Mouse (Mus musculus) hindbrain, embryonic 11.5 days (tissue): ENCODE data around the gene Rtn2. TPM values are rescaled to one million over a fixed set of nuclear protein-coding genes. Genes with fewer than 3 reads are reported as not detected.

Source experiments
- ATAC-seq: fragments of 200-750 bp; cut with Nextera tagmentation; 2 replicates; pipeline ENCODE4 v1.8.0; 2017; ENCODE audit warnings: mild to moderate bottlenecking, moderate TSS enrichment, moderate library complexity; ENCODE audit not compliant: low FRiP score
- DNase-seq: peaks from one replicate; pipeline ENCODE4 v3.0.0-alpha.2; 2015; ENCODE audit warnings: low spot score
- H3K27ac ChIP-seq: fragments of 300-500 bp; sonication (generic); 2 replicates; pipeline ENCODE4 v1.5.1; 2014; ENCODE audit warnings: mild to moderate bottlenecking, low read depth, low read length
- H3K27me3 ChIP-seq: fragments of 300-500 bp; sonication (generic); 2 replicates; pipeline ENCODE4 v1.6.1; 2014; ENCODE audit warnings: mild to moderate bottlenecking, low read length, moderate library complexity, mixed read lengths; ENCODE audit not compliant: control insufficient read depth, insufficient read depth
- H3K36me3 ChIP-seq: fragments of 300-500 bp; sonication (generic); 2 replicates; pipeline ENCODE4 v1.6.1; 2014; ENCODE audit warnings: mild to moderate bottlenecking, low read length, moderate library complexity, mixed read lengths; ENCODE audit not compliant: control insufficient read depth, insufficient read depth
- H3K4me1 ChIP-seq: fragments of 300-500 bp; sonication (generic); replicated peaks from 2 replicates; pipeline ENCODE4 v1.6.1; 2014; ENCODE audit warnings: low read length, mixed read lengths; ENCODE audit not compliant: control insufficient read depth, insufficient read depth
- H3K4me2 ChIP-seq: fragments of 300-500 bp; sonication (generic); replicated peaks from 2 replicates; pipeline ENCODE4 v1.6.1; 2014; ENCODE audit warnings: mild to moderate bottlenecking, low read depth, low read length
- H3K4me3 ChIP-seq: fragments of 300-500 bp; sonication (generic); 2 replicates; pipeline ENCODE4 v1.5.1; 2014; ENCODE audit warnings: low read depth, low read length
- H3K9ac ChIP-seq: fragments of 300-500 bp; sonication (generic); 2 replicates; pipeline ENCODE4 v1.6.1; 2014; ENCODE audit warnings: low read depth, low read length
- H3K9me3 ChIP-seq: fragments of 300-500 bp; sonication (generic); 2 replicates; pipeline ENCODE4 v1.6.1; 2016; ENCODE audit warnings: low read length; ENCODE audit not compliant: control insufficient read depth
- WGBS: fragments of 180-500 bp; shearing (Covaris S2); extraction: QIAGEN DNeasy Blood & Tissue Kit; methylation state at CpG from one replicate; pipeline ENCODE4 v1.1.7; 2014; 5-methylcytosine and 5-hydroxymethylcytosine counted together
- polyA plus RNA-seq: library from polyadenylated mRNA; unstranded; fragments of >200 nt; fragmentation: Nextera tagmentation; extraction: Ambion mirVana; gene quantifications from 2 replicates; pipeline ENCODE4 v1.2.1, GENCODE M21; 2014

Rtn2 gene
- polyA plus RNA-seq, 1 experiment from 2014 or later = 52.1 TPM

GRCm38 (mm10) chr7:19307739-19308453 lies 25.5 kb downstream of the Rtn2 start:
- Histone ChIP-seq H3K9ac (no peak overlapping the region), H3K27ac (no peak overlapping the region), H3K4me1 (peaks cover 3% of the 10 kb centered on the region; the same call in 1 of the 2 replicates), H3K27me3 (peaks cover 48% of the 10 kb centered on the region), H3K4me3 (peak overlapping the region; percentile 59), H3K9me3 (no peaks in the 10 kb centered on the region), H3K36me3 (no peaks in the 10 kb centered on the region), H3K4me2 (peak overlapping the region; percentile 94)
- peak; percentile 68 for DNase-seq
- WGBS = 3% methylated on average over 17 of the region's 18 CpGs
- peak; percentile 60 for ATAC-seq

GRCm38 (mm10) chr7:19308454-19309277 lies 26.2 kb downstream of the Rtn2 start:
- WGBS = under 1% methylated on average over 57 of the region's 58 CpGs
- peak overlapping the region; percentile 94 for H3K4me2 ChIP-seq
- no peaks in the 10 kb centered on the region for H3K9me3 ChIP-seq
- no peaks in the 10 kb centered on the region for H3K36me3 ChIP-seq
- no peak overlapping the region for H3K27ac ChIP-seq
- H3K4me1 ChIP-seq = peaks cover 3% of the 10 kb centered on the region; the same call in 1 of the 2 replicates
- DNase-seq = peak; percentile 96
- peak; percentile 77 for ATAC-seq
- H3K27me3 ChIP-seq = peaks cover 40% of the 10 kb centered on the region
- H3K9ac ChIP-seq = no peak overlapping the region
- H3K4me3 ChIP-seq = peak overlapping the region; percentile 59

GRCm38 (mm10) chr7:19309278-19309883 lies 27.0 kb downstream of the Rtn2 start:
- ATAC-seq = no peak
- Histone ChIP-seq H3K27ac (no peak overlapping the region), H3K9me3 (no peaks in the 10 kb centered on the region), H3K4me1 (peaks cover 3% of the 10 kb centered on the region; the same call in 1 of the 2 replicates), H3K27me3 (peaks cover 37% of the 10 kb centered on the region), H3K36me3 (no peaks in the 10 kb centered on the region), H3K4me3 (peak overlapping the region; percentile 59), H3K4me2 (peak overlapping the region; percentile 94), H3K9ac (no peak overlapping the region)
- DNase-seq = no peak
- 1% methylated on average over 48 of the region's 48 CpGs for WGBS

- under 1% methylated on average over 44 of the region's 49 CpGs for whole genome bisulfite sequencing
- no peak within 1 kb of the TSS for H3K27ac ChIP-seq
- DNase-seq (peak; percentile 97), ATAC-seq (peak; percentile 86)
- no peaks in the 10 kb centered on the region for H3K36me3 ChIP-seq
- H3K27me3 ChIP-seq = peaks cover 30% of the 10 kb centered on the region
- peaks cover 3% of the 10 kb centered on the region; the same call in 1 of the 2 replicates for H3K4me1 ChIP-seq
- peak within 1 kb of the TSS; percentile 59 for H3K4me3 ChIP-seq
- no peaks in the 10 kb centered on the region for H3K9me3 ChIP-seq
- H3K4me2 ChIP-seq = peak within 1 kb of the TSS; percentile 94
- H3K9ac ChIP-seq = peak within 1 kb of the TSS; percentile 8; the same call in 1 of the 2 replicates
Observed at GRCm38 (mm10) chr7:19309884-19310641, 27.6 kb downstream of the Rtn2 start, which contains the start of gene Fosb. TSS of gene Fosb (minus strand) at chr7:19310051.

GRCm38 (mm10) chr7:19311991-19312390 lies 29.6 kb downstream of the Rtn2 start:
- Histone ChIP-seq H3K9ac (no peak overlapping the region), H3K4me3 (no peak overlapping the region), H3K27me3 (peaks cover 13% of the 10 kb centered on the region), H3K4me2 (no peak overlapping the region), H3K9me3 (no peaks in the 10 kb centered on the region), H3K27ac (no peak overlapping the region), H3K4me1 (peaks cover 7% of the 10 kb centered on the region; the same call in 1 of the 2 replicates), H3K36me3 (no peaks in the 10 kb centered on the region)
- ATAC-seq (no peak), DNase-seq (no peak)
- WGBS = 44% methylated on average over 4 of the region's 4 CpGs

GRCm38 (mm10) chr7:19314033-19314432 lies 31.6 kb downstream of the Rtn2 start:
- H3K9ac ChIP-seq = no peak overlapping the region
- ATAC-seq (no peak), DNase-seq (no peak)
- H3K27ac ChIP-seq = no peak overlapping the region
- WGBS = 53% methylated on average over 5 of the region's 5 CpGs
- H3K27me3 ChIP-seq = peaks cover 7% of the 10 kb centered on the region; the same call in 1 of the 2 replicates
- H3K4me2 ChIP-seq = no peak overlapping the region
- H3K4me3 ChIP-seq = no peak overlapping the region
- H3K36me3 ChIP-seq = no peaks in the 10 kb centered on the region
- peaks cover 6% of the 10 kb centered on the region; the same call in 1 of the 2 replicates for H3K4me1 ChIP-seq
- no peaks in the 10 kb centered on the region for H3K9me3 ChIP-seq

- H3K4me1 ChIP-seq = 0 out of 2 replicates have a peak, but pooled peaks cover 6% of the 10 kb centered on the region
- no peak for ATAC-seq
- H3K4me3 ChIP-seq = no peak overlapping the region
- H3K27ac ChIP-seq = no peak overlapping the region
- H3K4me2 ChIP-seq = no peak overlapping the region
- 0 out of 2 replicates have a peak overlapping the region, but pooled peaks have one; percentile 31 for H3K9ac ChIP-seq
- H3K9me3 ChIP-seq = no peaks in the 10 kb centered on the region
- H3K27me3 ChIP-seq = peaks cover 6% of the 10 kb centered on the region; the same call in 1 of the 2 replicates
- no peaks in the 10 kb centered on the region for H3K36me3 ChIP-seq
- 49% methylated on average over 14 of the region's 14 CpGs for WGBS
- DNase-seq = no peak
Observed at GRCm38 (mm10) chr7:19316451-19317161, 34.2 kb downstream of the Rtn2 start.
